Mouse (Mus musculus) intestine, embryonic 15.5 days (tissue): ENCODE results near the gene Armt1. TPM values are rescaled to one million over a fixed set of nuclear protein-coding genes. Genes with fewer than 3 reads are reported as not detected.
"Not testable (repeated sequence)": the region's sequence is repeated elsewhere in the genome, so short reads cannot be mapped to it uniquely, and the experiment has no call there.

Source experiments
- ATAC-seq: fragments of 200-750 bp; cut with Nextera tagmentation; 2 replicates; pipeline ENCODE4 v1.8.0; 2017; ENCODE audit warnings: moderate TSS enrichment, moderate library complexity
- H3K27ac ChIP-seq: fragments of 300-500 bp; sonication (generic); 2 replicates; pipeline ENCODE4 v1.5.1; 2015; ENCODE audit warnings: mild to moderate bottlenecking, inconsistent platforms
- H3K27me3 ChIP-seq: fragments of 300-500 bp; sonication (generic); replicated peaks from 2 replicates; pipeline ENCODE4 v1.6.1; 2015; ENCODE audit warnings: inconsistent platforms
- H3K36me3 ChIP-seq: fragments of 300-500 bp; sonication (generic); 2 replicates; pipeline ENCODE4 v1.6.1; 2015; ENCODE audit warnings: inconsistent platforms
- H3K4me1 ChIP-seq: fragments of 300-500 bp; sonication (generic); replicated peaks from 2 replicates; pipeline ENCODE4 v1.6.1; 2015; ENCODE audit warnings: inconsistent platforms
- H3K4me2 ChIP-seq: fragments of 300-500 bp; sonication (generic); replicated peaks from 2 replicates; pipeline ENCODE4 v1.6.1; 2015; ENCODE audit warnings: mild to moderate bottlenecking, inconsistent platforms
- H3K4me3 ChIP-seq: fragments of 300-500 bp; sonication (generic); replicated peaks from 2 replicates; pipeline ENCODE4 v1.5.1; 2015; ENCODE audit warnings: inconsistent platforms
- H3K9ac ChIP-seq: fragments of 300-500 bp; sonication (generic); 2 replicates; pipeline ENCODE4 v1.6.1; 2015; ENCODE audit warnings: inconsistent platforms
- H3K9me3 ChIP-seq: fragments of 300-500 bp; sonication (generic); 2 replicates; pipeline ENCODE4 v1.6.1; 2016; ENCODE audit warnings: inconsistent platforms
- WGBS: fragments of 180-500 bp; shearing (Covaris S2); methylation state at CpG from one replicate; pipeline ENCODE4 v1.1.7; 2015; 5-methylcytosine and 5-hydroxymethylcytosine counted together
- polyA plus RNA-seq: library from polyadenylated mRNA; unstranded; fragments of >200 nt; fragmentation: Nextera tagmentation; extraction: Ambion mirVana; gene quantifications from 2 replicates; pipeline ENCODE4 v1.2.1, GENCODE M21; 2015

The Armt1 gene
- polyA plus RNA-seq, 1 experiment from 2014 or later, result 16.4 TPM

GRCm38 (mm10) chr10:4398058-4398457, 34.2 kb upstream of the Armt1 start:
- Histone ChIP-seq H3K4me1 (0 out of 2 replicates have a peak, but pooled peaks cover 2% of the 10 kb centered on the region), H3K27me3 (no peaks in the 10 kb centered on the region), H3K27ac (no peak overlapping the region), H3K4me3 (no peak overlapping the region), H3K4me2 (no peak overlapping the region), H3K9me3 (no peaks in the 10 kb centered on the region), H3K9ac (no peak overlapping the region), H3K36me3 (peaks cover 16% of the 10 kb centered on the region)
- WGBS, result 81% methylated on average over 5 of the region's 5 CpGs
- no peak for ATAC-seq

DNA sequence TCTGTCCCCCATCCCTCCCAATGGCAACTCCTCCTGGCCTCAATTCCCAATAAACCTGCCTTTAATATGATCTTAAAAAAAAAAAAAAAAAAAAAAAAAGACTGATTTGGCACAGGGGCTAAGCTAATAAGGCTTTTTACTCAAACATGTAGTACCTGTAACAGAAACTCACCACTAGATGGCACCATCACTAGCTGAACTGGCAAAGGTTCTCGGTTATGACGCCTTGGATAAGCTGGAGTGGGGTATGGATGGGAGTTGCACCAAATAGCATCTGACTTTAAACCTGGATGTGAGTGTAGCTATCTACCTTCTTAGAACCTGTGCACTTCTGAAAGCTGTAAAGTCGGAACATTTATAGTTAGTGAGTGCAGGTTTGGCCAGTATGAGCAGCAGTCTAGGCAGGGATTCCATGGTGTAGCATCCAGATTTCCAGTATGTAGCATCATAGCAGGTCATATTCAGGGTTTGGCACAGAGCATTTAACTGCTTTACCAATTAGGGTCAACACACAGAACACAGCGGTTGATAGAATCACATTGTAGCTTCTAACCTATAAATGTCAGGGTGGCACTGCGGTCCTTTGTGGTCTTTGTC, 27.3 kb upstream of the Armt1 start:
- 57% methylated on average over 5 of the region's 5 CpGs for WGBS

GRCm38 (mm10) chr10:4405511-4405910, 26.8 kb upstream of the Armt1 start:
- no peak overlapping the region for H3K27ac ChIP-seq
- H3K36me3 ChIP-seq, result peaks cover 23% of the 10 kb centered on the region
- WGBS, result 66% methylated on average over 5 of the region's 5 CpGs
- no peak overlapping the region for H3K4me3 ChIP-seq
- ATAC-seq, result peak; percentile 84
- H3K4me2 ChIP-seq, result no peak overlapping the region
- H3K4me1 ChIP-seq, result no peaks in the 10 kb centered on the region
- no peak overlapping the region for H3K9ac ChIP-seq
- no peaks in the 10 kb centered on the region for H3K9me3 ChIP-seq
- H3K27me3 ChIP-seq, result no peaks in the 10 kb centered on the region

More for the DNA sequence above, 27.3 kb upstream of the Armt1 start:
- Histone ChIP-seq H3K9ac (no peak overlapping the region), H3K36me3 (peaks cover 19% of the 10 kb centered on the region), H3K4me1 (no peaks in the 10 kb centered on the region), H3K4me2 (no peak overlapping the region), H3K9me3 (no peaks in the 10 kb centered on the region), H3K4me3 (no peak overlapping the region), H3K27ac (no peak overlapping the region), H3K27me3 (no peaks in the 10 kb centered on the region)
- ATAC-seq, result peak; percentile 37

- Histone ChIP-seq H3K4me2 (no peak overlapping the region), H3K9me3 (no peaks in the 10 kb centered on the region), H3K36me3 (peaks cover 21% of the 10 kb centered on the region), H3K27ac (no peak overlapping the region), H3K4me1 (no peaks in the 10 kb centered on the region), H3K9ac (no peak overlapping the region), H3K27me3 (no peaks in the 10 kb centered on the region), H3K4me3 (no peak overlapping the region)
- ATAC-seq, result no peak
- 89% methylated on average over 1 of the region's 1 CpGs for WGBS
These were observed 25.1 kb upstream of the Armt1 start for GRCm38 (mm10) chr10:4407191-4407590.

DNA sequence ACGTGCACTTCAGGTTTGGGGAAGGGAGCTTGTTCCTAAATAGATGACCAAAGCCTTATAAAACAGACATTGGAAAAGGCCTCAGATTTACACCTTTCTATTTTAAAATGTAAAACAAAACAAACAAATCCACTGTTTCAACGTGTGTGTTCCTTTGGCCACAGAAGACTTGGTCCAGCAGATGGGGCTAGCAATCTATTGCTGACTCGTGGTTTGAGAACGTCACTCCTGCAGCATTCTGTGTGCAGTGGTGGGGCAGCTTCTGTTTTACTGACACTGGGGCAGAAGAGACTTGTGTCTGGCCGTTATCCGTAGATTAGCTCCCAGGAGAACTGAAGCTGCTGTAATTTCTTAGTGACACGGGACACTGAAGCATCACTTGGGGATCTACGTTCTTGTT, 7.0 kb upstream of the Armt1 start:
- Histone ChIP-seq H3K4me3 (no peak overlapping the region), H3K36me3 (peaks cover 16% of the 10 kb centered on the region; the same call in 1 of the 2 replicates), H3K27me3 (no peaks in the 10 kb centered on the region), H3K9ac (no peak overlapping the region), H3K4me1 (no peaks in the 10 kb centered on the region), H3K4me2 (no peak overlapping the region), H3K27ac (no peak overlapping the region), H3K9me3 (no peaks in the 10 kb centered on the region)
- ATAC-seq, result no peak
- 73% methylated on average over 8 of the region's 8 CpGs for WGBS

DNA sequence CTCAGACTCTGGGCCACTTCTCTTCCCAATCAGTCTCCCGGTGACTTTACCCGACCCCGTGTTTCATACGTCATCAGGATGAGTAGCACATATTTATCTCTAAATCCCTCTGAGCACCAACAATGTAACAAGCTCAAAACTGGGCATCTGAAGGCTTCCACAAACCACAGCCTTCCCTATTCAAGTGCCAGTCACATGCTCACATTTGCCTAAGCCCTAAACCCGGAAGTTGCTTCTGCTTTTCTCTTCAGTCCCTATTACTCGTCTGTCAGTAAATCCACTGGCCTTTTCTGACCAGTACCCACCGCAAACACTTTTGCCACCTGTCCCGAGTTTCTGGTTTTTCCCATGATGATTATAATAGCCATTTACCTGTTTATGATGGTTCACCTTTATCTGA, 1.9 kb upstream of the Armt1 start:
- H3K4me3 ChIP-seq, result no peak overlapping the region
- no peaks in the 10 kb centered on the region for H3K9me3 ChIP-seq
- H3K36me3 ChIP-seq, result peaks cover 4% of the 10 kb centered on the region; the same call in 1 of the 2 replicates
- no peak overlapping the region for H3K9ac ChIP-seq
- WGBS, result 86% methylated on average over 8 of the region's 8 CpGs
- no peaks in the 10 kb centered on the region for H3K27me3 ChIP-seq
- peaks cover 4% of the 10 kb centered on the region for H3K4me1 ChIP-seq
- ATAC-seq, result no peak
- no peak overlapping the region for H3K27ac ChIP-seq
- 0 out of 2 replicates have a peak overlapping the region, but pooled peaks have one; percentile 67 for H3K4me2 ChIP-seq

- no peak for ATAC-seq
- Histone ChIP-seq H3K36me3 (peaks cover under 1% of the 10 kb centered on the region; the same call in 1 of the 2 replicates), H3K4me2 (peak overlapping the region; percentile 67), H3K4me3 (no peak overlapping the region), H3K27me3 (no peaks in the 10 kb centered on the region), H3K9me3 (no peaks in the 10 kb centered on the region), H3K9ac (peak overlapping the region; percentile 3; the same call in 1 of the 2 replicates), H3K4me1 (peaks cover 4% of the 10 kb centered on the region), H3K27ac (no peak overlapping the region)
- 83% methylated on average over 3 of the region's 3 CpGs for WGBS
These were observed 1.4 kb upstream of the Armt1 start for GRCm38 (mm10) chr10:4430826-4431225.

GRCm38 (mm10) chr10:4431746-4432122, 533 bp upstream of the Armt1 start:
- peak overlapping the region; percentile 76 for H3K9ac ChIP-seq
- no peak; the same call in 1 of the 2 replicates for ATAC-seq
- peak overlapping the region; percentile 62 for H3K4me3 ChIP-seq
- H3K4me2 ChIP-seq, result peak overlapping the region; percentile 67
- WGBS, result 9% methylated on average over 5 of the region's 5 CpGs
- H3K9me3 ChIP-seq, result no peaks in the 10 kb centered on the region
- no peaks in the 10 kb centered on the region for H3K36me3 ChIP-seq
- H3K27ac ChIP-seq, result 0 out of 2 replicates have a peak overlapping the region, but pooled peaks have one; percentile 44
- H3K4me1 ChIP-seq, result peaks cover 4% of the 10 kb centered on the region
- H3K27me3 ChIP-seq, result no peaks in the 10 kb centered on the region

DNA sequence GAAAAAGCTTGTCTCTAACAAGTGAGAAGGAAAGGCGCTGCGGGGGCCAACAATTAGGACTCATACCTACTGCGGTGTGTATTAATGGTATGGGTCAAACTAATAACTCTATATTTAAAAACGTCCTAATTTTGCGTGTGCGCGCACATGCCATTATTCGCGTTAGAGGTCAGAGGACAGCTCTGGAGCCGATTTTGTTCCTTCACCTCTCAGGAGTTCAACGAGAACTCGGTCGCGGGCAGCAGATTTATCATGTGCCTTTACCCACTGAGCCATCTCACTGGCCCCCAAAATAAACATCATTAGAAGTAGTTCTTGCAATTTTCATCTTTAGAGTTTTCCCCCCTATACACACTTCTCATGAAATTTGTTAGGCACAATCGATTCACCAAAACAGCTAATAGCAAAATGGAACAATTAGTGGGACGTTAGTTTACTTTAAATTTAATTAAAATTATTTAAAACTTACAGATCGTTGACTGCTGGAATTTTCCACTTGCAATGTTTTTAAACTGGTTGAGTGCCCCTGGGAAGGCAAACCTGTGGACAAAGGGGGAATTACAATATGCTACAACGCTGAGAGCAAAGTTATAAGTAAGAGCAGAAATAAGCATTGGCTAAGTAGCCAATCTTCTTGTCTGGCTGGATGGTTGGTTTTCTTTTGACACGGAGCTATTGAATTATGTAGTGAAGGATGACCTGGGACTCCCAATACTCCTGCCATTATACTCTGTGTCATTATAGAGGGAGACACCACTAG, 909 bp downstream of the Armt1 start:
- Histone ChIP-seq H3K27me3 (no peaks in the 10 kb centered on the region), H3K4me1 (peaks cover 4% of the 10 kb centered on the region), H3K36me3 (no peaks in the 10 kb centered on the region), H3K9me3 (no peaks in the 10 kb centered on the region), H3K4me3 (peak overlapping the region; percentile 65), H3K27ac (peak overlapping the region; percentile 87), H3K9ac (peak overlapping the region; percentile 64), H3K4me2 (peak overlapping the region; percentile 67)
- ATAC-seq, result no peak
- WGBS, result 7% methylated on average over 19 of the region's 19 CpGs

DNA sequence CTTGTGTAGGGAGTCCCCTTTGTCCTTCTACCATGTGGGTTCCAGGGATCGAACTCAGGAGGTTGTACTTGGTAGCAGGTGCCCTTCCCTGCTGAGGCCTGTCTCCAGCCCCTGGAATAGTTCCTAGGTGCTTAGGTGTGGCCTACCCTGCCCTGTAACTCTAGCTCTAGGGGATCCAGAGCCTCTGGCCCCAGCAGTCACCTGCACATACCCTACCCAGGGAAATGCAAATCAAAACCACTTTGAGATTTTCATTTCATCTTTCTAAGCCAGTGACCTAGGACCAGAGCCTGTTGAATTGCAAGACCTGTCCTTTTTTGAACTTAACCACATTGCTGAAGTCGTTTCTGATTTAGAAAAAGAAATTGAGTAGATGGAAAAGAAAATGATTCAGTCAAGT, 1.6 kb downstream of the Armt1 start:
- H3K36me3 ChIP-seq, H3K27ac ChIP-seq, H3K4me1 ChIP-seq, H3K4me3 ChIP-seq, ATAC-seq, H3K27me3 ChIP-seq, H3K9ac ChIP-seq, H3K9me3 ChIP-seq: not testable (repeated sequence)
- peak overlapping the region; percentile 67; the same call in 1 of the 2 replicates for H3K4me2 ChIP-seq
- WGBS, result 88% methylated on average over 2 of the region's 2 CpGs

DNA sequence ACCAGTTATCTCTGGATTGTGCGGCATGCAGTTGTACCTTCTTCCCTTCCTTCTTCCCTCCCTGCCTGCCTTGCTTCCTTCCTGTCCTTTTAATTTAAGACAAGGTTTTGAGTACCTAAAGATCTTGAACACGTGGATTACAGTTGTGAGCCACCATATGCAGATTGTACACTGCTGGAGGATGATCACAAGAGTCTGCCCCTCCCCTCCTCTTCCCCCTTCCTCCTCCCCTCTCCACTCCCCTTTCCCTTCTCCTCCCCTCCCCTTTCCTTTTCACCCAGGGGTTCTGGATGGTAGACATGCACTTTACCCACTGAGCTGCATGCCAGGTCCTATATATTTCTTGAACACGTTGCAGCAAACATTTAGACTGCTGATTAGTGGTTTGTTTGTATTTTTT, 3.1 kb downstream of the Armt1 start:
- Histone ChIP-seq H3K36me3 (no peaks in the 10 kb centered on the region; the same call in 1 of the 2 replicates), H3K4me2 (no peak overlapping the region), H3K27ac (no peak overlapping the region), H3K4me1 (peaks cover 4% of the 10 kb centered on the region), H3K27me3 (no peaks in the 10 kb centered on the region), H3K9me3 (no peaks in the 10 kb centered on the region), H3K9ac (no peak overlapping the region), H3K4me3 (no peak overlapping the region)
- no peak for ATAC-seq
- 83% methylated on average over 3 of the region's 3 CpGs for WGBS

- no peaks in the 10 kb centered on the region for H3K4me1 ChIP-seq
- no peak for ATAC-seq
- no peaks in the 10 kb centered on the region for H3K36me3 ChIP-seq
- H3K9ac ChIP-seq, result no peak overlapping the region
- no peak overlapping the region for H3K4me2 ChIP-seq
- no peak overlapping the region for H3K4me3 ChIP-seq
- 73% methylated on average over 4 of the region's 4 CpGs for WGBS
- H3K27me3 ChIP-seq, result no peaks in the 10 kb centered on the region
- no peak overlapping the region for H3K27ac ChIP-seq
- no peaks in the 10 kb centered on the region for H3K9me3 ChIP-seq
These were observed 24.1 kb downstream of the Armt1 start for GRCm38 (mm10) chr10:4456409-4456808.
